Mouse (Mus musculus): ENCODE measurements around the gene Mta3. TPM values are rescaled to one million over a fixed set of nuclear protein-coding genes. Genes with fewer than 3 reads are reported as not detected.

Mta3 gene
- polyA plus RNA-seq, 1 experiment from 2014 or later: 27.2 TPM

DNA sequence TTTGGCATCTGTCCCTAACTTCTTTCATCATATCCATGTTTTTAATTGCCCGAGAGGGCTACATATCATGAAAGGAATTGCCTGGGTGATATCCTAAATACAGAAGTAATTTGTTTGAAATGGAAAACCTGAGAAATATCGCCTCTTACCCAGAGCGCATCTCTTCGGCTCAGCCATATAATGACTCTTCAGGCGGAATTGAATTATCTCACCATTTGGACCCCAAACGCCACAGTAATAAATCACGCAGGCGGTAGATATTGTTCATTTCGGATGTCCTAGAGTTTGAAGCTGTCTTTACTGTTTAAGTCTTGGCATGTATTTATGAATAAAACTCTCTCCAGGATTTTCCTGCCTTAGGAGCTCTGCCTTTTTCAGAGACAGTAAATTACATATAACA lies 99.1 kb downstream of the Mta3 start:
- Histone ChIP-seq H3K4me2 (ENCODE audit: low read length) (no peak overlapping the region), H3K9me3 (replicated peaks; ENCODE audit: control insufficient read depth, low read length, poor library complexity, severe bottlenecking) (no peaks in the 10 kb centered on the region), H3K36me3 (ENCODE audit: control insufficient read depth, insufficient read depth, low read length) (no peaks in the 10 kb centered on the region; the same call in 1 of the 2 replicates), H3K9ac (ENCODE audit: low read depth, low read length) (no peak overlapping the region), H3K27me3 (ENCODE audit: control insufficient read depth, insufficient read depth, low read depth, low read length) (no peaks in the 10 kb centered on the region), H3K4me1 (ENCODE audit: control insufficient read depth, insufficient read depth, low read length) (no peaks in the 10 kb centered on the region), H3K27ac (ENCODE audit: low read length) (no peak overlapping the region), H3K4me3 (ENCODE audit: low read depth, low read length) (no peak overlapping the region)
- WGBS: 81% methylated on average over 9 of the region's 9 CpGs
- ATAC-seq: no peak

DNA sequence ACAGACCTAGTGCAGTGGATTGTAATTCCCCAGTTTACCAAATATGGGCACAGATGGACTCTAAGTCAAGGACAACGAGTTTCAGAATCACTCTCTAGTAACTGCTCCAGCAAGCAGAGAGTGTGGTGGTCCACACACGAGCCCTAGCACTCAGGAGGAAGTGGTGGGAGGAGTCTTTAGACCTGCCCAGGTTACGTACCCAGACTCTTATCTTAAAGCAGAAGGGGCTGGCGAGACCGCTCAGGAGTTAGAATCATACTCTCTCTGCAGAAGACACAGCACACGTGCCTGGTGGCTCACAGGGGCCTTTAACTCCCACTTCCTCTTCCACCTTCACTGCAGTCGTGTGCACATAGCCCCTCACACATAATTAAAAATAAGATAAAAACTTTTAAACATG lies 101.4 kb downstream of the Mta3 start:
- Histone ChIP-seq H3K9ac (ENCODE audit: low read depth, low read length) (no peak overlapping the region), H3K36me3 (ENCODE audit: control insufficient read depth, insufficient read depth, low read length) (peaks cover 3% of the 10 kb centered on the region; the same call in 1 of the 2 replicates), H3K9me3 (replicated peaks; ENCODE audit: control insufficient read depth, low read length, poor library complexity, severe bottlenecking) (no peaks in the 10 kb centered on the region), H3K27me3 (ENCODE audit: control insufficient read depth, insufficient read depth, low read depth, low read length) (no peaks in the 10 kb centered on the region), H3K4me2 (ENCODE audit: low read length) (no peak overlapping the region), H3K27ac (ENCODE audit: low read length) (no peak overlapping the region), H3K4me3 (ENCODE audit: low read depth, low read length) (no peak overlapping the region), H3K4me1 (ENCODE audit: control insufficient read depth, insufficient read depth, low read length) (no peaks in the 10 kb centered on the region)
- 87% methylated on average over 7 of the region's 7 CpGs for WGBS
- no peak for ATAC-seq

DNA sequence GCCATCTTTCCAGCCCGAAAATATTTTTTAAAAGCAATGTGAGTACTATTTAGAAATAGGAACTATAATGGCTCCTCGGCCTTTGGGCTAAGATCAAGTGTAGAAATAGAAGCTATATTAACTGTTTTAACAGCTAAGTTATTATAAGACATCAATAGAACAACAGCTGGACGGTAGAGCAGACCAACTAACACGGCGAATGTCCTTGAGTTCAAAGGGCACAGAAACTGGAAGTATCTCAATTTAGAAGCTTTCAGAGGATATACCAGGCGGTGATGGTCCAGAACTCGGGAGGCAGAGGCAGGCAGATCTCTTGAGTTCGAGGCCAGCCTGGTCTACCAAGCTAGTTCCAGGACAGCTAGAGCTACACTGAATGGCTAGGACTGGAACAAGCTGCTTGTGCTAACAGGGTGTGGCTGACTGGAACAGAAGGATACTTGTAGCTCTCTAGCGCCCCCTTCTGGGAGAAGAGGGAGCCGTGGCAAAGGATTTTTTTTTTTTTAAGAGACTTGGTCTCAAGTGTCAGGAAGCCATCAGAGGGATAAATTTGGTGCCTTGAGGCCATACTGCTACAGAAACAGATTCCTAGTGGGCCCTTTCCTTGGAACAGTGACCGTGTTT lies 101.9 kb downstream of the Mta3 start:
- no peak overlapping the region for H3K9ac ChIP-seq (ENCODE audit: low read depth, low read length)
- 79% methylated on average over 11 of the region's 11 CpGs for WGBS
- ATAC-seq: no peak
- no peaks in the 10 kb centered on the region for H3K27me3 ChIP-seq (ENCODE audit: control insufficient read depth, insufficient read depth, low read depth, low read length)
- no peak overlapping the region for H3K27ac ChIP-seq (ENCODE audit: low read length)
- H3K4me2 ChIP-seq (ENCODE audit: low read length): no peak overlapping the region
- no peaks in the 10 kb centered on the region for H3K9me3 ChIP-seq (replicated peaks; ENCODE audit: control insufficient read depth, low read length, poor library complexity, severe bottlenecking)
- no peak overlapping the region for H3K4me3 ChIP-seq (ENCODE audit: low read depth, low read length)
- H3K4me1 ChIP-seq (ENCODE audit: control insufficient read depth, insufficient read depth, low read length): no peaks in the 10 kb centered on the region
- peaks cover 3% of the 10 kb centered on the region; the same call in 1 of the 2 replicates for H3K36me3 ChIP-seq (ENCODE audit: control insufficient read depth, insufficient read depth, low read length)

GRCm38 (mm10) chr17:83808476-83809098 lies 102.6 kb downstream of the Mta3 start:
- H3K4me1 ChIP-seq (ENCODE audit: control insufficient read depth, insufficient read depth, low read length): no peaks in the 10 kb centered on the region
- no peak overlapping the region for H3K4me2 ChIP-seq (ENCODE audit: low read length)
- no peak for ATAC-seq
- H3K9me3 ChIP-seq (replicated peaks; ENCODE audit: control insufficient read depth, low read length, poor library complexity, severe bottlenecking): no peaks in the 10 kb centered on the region
- WGBS: 91% methylated on average over 12 of the region's 12 CpGs
- H3K9ac ChIP-seq (ENCODE audit: low read depth, low read length): no peak overlapping the region
- H3K27me3 ChIP-seq (ENCODE audit: control insufficient read depth, insufficient read depth, low read depth, low read length): no peaks in the 10 kb centered on the region
- no peak overlapping the region for H3K4me3 ChIP-seq (ENCODE audit: low read depth, low read length)
- H3K36me3 ChIP-seq (ENCODE audit: control insufficient read depth, insufficient read depth, low read length): peaks cover 3% of the 10 kb centered on the region; the same call in 1 of the 2 replicates
- no peak overlapping the region for H3K27ac ChIP-seq (ENCODE audit: low read length)

DNA sequence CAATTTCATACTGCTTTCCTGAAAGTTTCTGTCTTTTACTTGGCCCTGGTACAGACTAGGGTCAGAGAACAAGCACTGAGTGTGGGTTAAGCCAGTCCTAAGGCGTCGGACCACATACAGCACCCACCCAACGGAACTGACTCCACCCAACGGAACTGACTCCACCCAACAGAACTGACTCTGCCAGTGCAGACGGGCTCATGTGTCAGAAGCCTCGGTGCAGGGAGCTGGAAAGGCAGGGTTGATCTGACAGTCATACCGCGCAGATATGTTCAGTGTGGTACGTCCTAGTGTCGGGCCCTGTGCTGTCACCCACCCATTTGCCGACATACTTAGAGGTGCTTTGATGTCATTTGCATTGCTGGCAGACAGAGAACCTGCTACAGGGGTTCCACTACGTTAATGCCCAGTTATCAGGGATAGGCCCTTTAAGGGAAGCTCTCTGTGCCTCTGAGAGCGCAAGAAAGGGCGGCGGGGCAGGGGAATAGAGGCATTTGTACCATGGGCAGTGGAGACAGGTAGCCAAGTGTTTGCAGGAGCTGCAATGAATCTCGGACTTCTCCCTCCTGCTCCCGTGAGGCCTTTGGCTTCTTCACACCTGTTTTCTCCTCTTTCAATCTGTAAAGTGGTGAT lies 103.3 kb downstream of the Mta3 start:
- Histone ChIP-seq H3K9ac (ENCODE audit: low read depth, low read length) (no peak overlapping the region), H3K36me3 (ENCODE audit: control insufficient read depth, insufficient read depth, low read length) (peaks cover 3% of the 10 kb centered on the region; the same call in 1 of the 2 replicates), H3K4me1 (ENCODE audit: control insufficient read depth, insufficient read depth, low read length) (no peaks in the 10 kb centered on the region), H3K27ac (ENCODE audit: low read length) (no peak overlapping the region), H3K4me2 (ENCODE audit: low read length) (no peak overlapping the region), H3K4me3 (ENCODE audit: low read depth, low read length) (no peak overlapping the region), H3K27me3 (ENCODE audit: control insufficient read depth, insufficient read depth, low read depth, low read length) (no peaks in the 10 kb centered on the region), H3K9me3 (replicated peaks; ENCODE audit: control insufficient read depth, low read length, poor library complexity, severe bottlenecking) (no peaks in the 10 kb centered on the region)
- WGBS: 92% methylated on average over 17 of the region's 17 CpGs
- ATAC-seq: no peak

DNA sequence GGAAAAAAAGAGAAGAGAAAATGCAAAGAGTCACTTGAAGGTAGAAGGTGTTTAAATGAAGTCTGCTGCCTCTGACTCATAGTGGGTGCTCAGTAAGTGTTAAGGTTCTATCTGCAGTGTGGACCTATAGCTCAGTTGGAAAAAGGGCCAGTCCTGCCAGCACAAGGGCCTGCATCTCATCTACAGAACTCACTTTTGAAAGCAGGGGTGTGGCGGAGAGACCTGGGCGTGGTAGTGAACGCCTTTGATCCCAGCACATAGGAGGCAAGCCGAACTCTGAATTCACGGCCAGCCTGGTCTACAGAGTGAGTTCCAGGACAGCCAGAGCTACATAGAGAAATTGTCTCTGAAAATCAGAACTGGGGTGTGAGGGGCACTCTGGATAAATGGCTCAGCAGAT lies 104.3 kb downstream of the Mta3 start:
- Histone ChIP-seq H3K9me3 (replicated peaks; ENCODE audit: control insufficient read depth, low read length, poor library complexity, severe bottlenecking) (no peaks in the 10 kb centered on the region), H3K4me2 (ENCODE audit: low read length) (no peak overlapping the region), H3K27me3 (ENCODE audit: control insufficient read depth, insufficient read depth, low read depth, low read length) (no peaks in the 10 kb centered on the region), H3K27ac (ENCODE audit: low read length) (no peak overlapping the region), H3K4me3 (ENCODE audit: low read depth, low read length) (no peak overlapping the region), H3K9ac (ENCODE audit: low read depth, low read length) (no peak overlapping the region), H3K36me3 (ENCODE audit: control insufficient read depth, insufficient read depth, low read length) (peaks cover 3% of the 10 kb centered on the region; the same call in 1 of the 2 replicates), H3K4me1 (ENCODE audit: control insufficient read depth, insufficient read depth, low read length) (no peaks in the 10 kb centered on the region)
- no peak for ATAC-seq
- 91% methylated on average over 5 of the region's 5 CpGs for WGBS

DNA sequence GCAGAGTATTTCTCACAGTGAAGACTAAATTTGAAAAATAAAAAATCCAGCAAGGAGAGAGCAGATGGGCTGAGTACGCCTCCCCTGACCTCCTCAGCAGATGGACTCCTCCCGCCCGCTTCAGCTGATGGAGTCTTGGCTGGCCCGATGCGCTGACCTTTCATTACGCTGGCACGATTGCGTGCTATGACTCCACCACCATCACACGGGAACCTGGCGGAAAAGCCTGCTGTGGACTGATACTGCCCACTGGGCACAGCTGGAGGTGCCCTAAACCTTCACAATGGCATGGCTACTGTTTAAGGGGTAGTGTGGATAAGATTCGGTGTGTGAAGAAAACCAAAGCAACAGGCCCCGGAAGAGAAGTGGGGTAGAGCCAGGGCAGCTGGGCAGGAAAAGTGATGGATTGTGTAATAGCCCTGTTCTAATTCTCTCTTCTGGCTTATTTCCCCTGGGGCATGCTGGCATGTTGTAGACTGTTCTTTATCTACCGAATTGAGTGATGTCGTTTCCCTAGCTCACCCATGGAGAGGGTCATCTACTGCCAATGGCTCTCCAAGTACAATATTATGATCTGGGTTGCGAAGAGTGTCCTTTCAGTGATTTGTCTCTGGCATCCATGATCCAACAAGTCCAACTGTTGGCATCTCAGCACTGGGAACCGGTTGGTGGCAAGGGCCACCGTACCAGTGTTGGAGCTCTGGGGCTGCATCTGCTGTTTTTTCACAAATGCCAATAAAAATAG lies 106.4 kb downstream of the Mta3 start:
- Histone ChIP-seq H3K9me3 (replicated peaks; ENCODE audit: control insufficient read depth, low read length, poor library complexity, severe bottlenecking) (no peaks in the 10 kb centered on the region), H3K27ac (ENCODE audit: low read length) (no peak overlapping the region), H3K27me3 (ENCODE audit: control insufficient read depth, insufficient read depth, low read depth, low read length) (no peaks in the 10 kb centered on the region), H3K36me3 (ENCODE audit: control insufficient read depth, insufficient read depth, low read length) (peaks cover 3% of the 10 kb centered on the region; the same call in 1 of the 2 replicates), H3K4me3 (ENCODE audit: low read depth, low read length) (no peak overlapping the region), H3K4me2 (ENCODE audit: low read length) (no peak overlapping the region), H3K4me1 (ENCODE audit: control insufficient read depth, insufficient read depth, low read length) (no peaks in the 10 kb centered on the region), H3K9ac (ENCODE audit: low read depth, low read length) (no peak overlapping the region)
- WGBS: 91% methylated on average over 17 of the region's 17 CpGs
- no peak for ATAC-seq

DNA sequence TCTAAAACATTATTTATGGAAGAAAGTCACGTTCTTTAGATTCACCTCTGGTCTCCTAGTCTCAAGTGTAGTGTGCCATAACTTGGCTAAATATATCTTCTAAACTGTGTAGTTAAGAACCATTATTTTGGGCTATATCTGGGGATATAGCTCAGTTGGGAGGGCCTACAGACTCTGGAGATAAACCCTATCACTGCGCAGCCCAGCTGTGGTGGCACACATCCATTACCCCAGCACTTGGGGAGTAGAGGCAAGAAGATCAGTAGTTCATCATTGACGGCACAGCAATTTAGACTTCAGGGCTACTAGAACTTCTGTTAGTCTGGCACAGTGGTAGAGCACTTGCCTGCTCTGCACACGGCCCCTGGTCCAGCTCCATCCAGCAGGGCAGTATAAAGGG lies 107.1 kb downstream of the Mta3 start:
- no peak overlapping the region for H3K4me2 ChIP-seq (ENCODE audit: low read length)
- peaks cover 3% of the 10 kb centered on the region; the same call in 1 of the 2 replicates for H3K36me3 ChIP-seq (ENCODE audit: control insufficient read depth, insufficient read depth, low read length)
- WGBS: 98% methylated on average over 4 of the region's 4 CpGs
- no peaks in the 10 kb centered on the region for H3K9me3 ChIP-seq (replicated peaks; ENCODE audit: control insufficient read depth, low read length, poor library complexity, severe bottlenecking)
- ATAC-seq: no peak
- H3K4me3 ChIP-seq (ENCODE audit: low read depth, low read length): no peak overlapping the region
- no peaks in the 10 kb centered on the region for H3K27me3 ChIP-seq (ENCODE audit: control insufficient read depth, insufficient read depth, low read depth, low read length)
- no peak overlapping the region for H3K9ac ChIP-seq (ENCODE audit: low read depth, low read length)
- no peak overlapping the region for H3K27ac ChIP-seq (ENCODE audit: low read length)
- no peaks in the 10 kb centered on the region for H3K4me1 ChIP-seq (ENCODE audit: control insufficient read depth, insufficient read depth, low read length)
